Mouse (Mus musculus): ENCODE data around the gene Eno3. TPM values are rescaled to one million over a fixed set of nuclear protein-coding genes. Genes with fewer than 3 reads are reported as not detected.

The Eno3 gene
- polyA plus RNA-seq, 1 experiment from 2014 or later, result 468 TPM

GRCm38 (mm10) chr11:70644564-70645103 lies 12.4 kb upstream of the Eno3 start:
- Histone ChIP-seq H3K4me3 (ENCODE audit: control insufficient read depth in 1 of 2, insufficient read depth in 1 of 2, low read depth in 1 of 2, low read length in 2 of 2) (no peak overlapping the region), H3K27me3 (ENCODE audit: control insufficient read depth, insufficient read depth, low read length) (no peaks in the 10 kb centered on the region), H3K9me3 (ENCODE audit: control insufficient read depth, low read length) (no peaks in the 10 kb centered on the region), H3K36me3 (ENCODE audit: control insufficient read depth, insufficient read depth, low read length) (peaks cover 48% of the 10 kb centered on the region), H3K4me2 (ENCODE audit: low read length) (no peak overlapping the region), H3K27ac (replicated peaks in 1 of 2; ENCODE audit: control insufficient read depth in 1 of 2, insufficient read depth in 1 of 2, low read depth in 2 of 2, low read length in 2 of 2) (no peak overlapping the region), H3K9ac (ENCODE audit: low read length) (no peak overlapping the region), H3K4me1 (ENCODE audit: control insufficient read depth in 2 of 2, insufficient read depth in 2 of 2, low read length in 2 of 2) (peaks cover 10 to 22% of the 10 kb centered on the region in 2 experiments)
- 93% methylated on average over 8 of the region's 8 CpGs for WGBS
- ATAC-seq (ENCODE audit: insufficient number of reproducible peaks, insufficient read depth, low FRiP score, low read depth), result no peak

DNA sequence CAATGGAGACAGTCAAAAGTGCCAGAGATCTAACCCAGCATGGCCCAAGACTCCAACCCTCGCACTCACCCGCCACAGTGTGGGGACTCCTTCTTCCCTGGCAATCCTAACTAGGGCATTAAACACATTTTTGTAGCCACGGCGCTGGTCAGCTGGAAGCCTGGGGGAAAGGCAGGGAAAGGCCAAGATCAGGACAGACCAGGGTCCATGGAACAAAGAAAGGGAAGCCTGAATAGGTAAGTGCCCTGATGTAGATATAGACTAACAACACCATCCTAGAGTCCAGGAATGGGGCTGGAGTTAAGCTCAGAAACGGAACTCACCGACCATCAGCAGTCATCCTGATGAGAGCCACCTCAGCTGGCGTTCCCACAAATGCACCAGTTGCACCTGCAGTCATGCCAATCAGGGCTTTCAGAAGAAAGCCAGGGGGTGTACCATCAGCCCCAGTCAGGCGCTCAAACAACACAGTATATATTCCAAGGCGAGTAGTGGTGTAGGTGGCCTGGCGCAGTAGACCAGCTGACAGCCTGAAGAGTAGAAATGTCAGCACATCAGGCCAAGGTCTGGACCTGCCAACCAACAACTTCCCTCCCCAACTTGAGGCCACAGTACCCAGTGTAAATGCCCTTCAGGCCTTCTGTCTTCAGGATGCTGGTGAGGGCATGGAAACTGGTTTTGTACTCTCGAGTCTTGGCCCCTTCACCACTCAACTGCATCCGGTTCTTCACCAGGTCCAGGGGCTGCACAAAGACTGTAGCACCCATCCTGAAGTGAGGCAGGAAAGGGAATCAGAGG lies 11.3 kb upstream of the Eno3 start:
- 71% methylated on average over 12 of the region's 12 CpGs for WGBS
- H3K27me3 ChIP-seq (ENCODE audit: control insufficient read depth, insufficient read depth, low read length), result no peaks in the 10 kb centered on the region
- peak overlapping the region; percentile 99 for H3K9ac ChIP-seq (ENCODE audit: low read length)
- no peak for ATAC-seq (ENCODE audit: insufficient number of reproducible peaks, insufficient read depth, low FRiP score, low read depth)
- H3K4me1 ChIP-seq (ENCODE audit: control insufficient read depth in 2 of 2, insufficient read depth in 2 of 2, low read length in 2 of 2), result peaks cover 10 to 31% of the 10 kb centered on the region in 2 experiments
- H3K4me2 ChIP-seq (ENCODE audit: low read length), result peak overlapping the region; percentile 90
- H3K4me3 ChIP-seq (ENCODE audit: control insufficient read depth in 1 of 2, insufficient read depth in 1 of 2, low read depth in 1 of 2, low read length in 2 of 2), result peak overlapping the region; percentile 66 to 95
- H3K27ac ChIP-seq (replicated peaks in 1 of 2; ENCODE audit: control insufficient read depth in 1 of 2, insufficient read depth in 1 of 2, low read depth in 2 of 2, low read length in 2 of 2), result peak overlapping the region; percentile 96 to 97
- H3K9me3 ChIP-seq (ENCODE audit: control insufficient read depth, low read length), result no peaks in the 10 kb centered on the region
- peaks cover 59% of the 10 kb centered on the region for H3K36me3 ChIP-seq (ENCODE audit: control insufficient read depth, insufficient read depth, low read length)

- Histone ChIP-seq H3K27me3 (ENCODE audit: control insufficient read depth, insufficient read depth, low read length) (no peaks in the 10 kb centered on the region), H3K4me2 (ENCODE audit: low read length) (peak overlapping the region; percentile 90), H3K27ac (replicated peaks in 1 of 2; ENCODE audit: control insufficient read depth in 1 of 2, insufficient read depth in 1 of 2, low read depth in 2 of 2, low read length in 2 of 2) (peak overlapping the region; percentile 96 to 97), H3K36me3 (ENCODE audit: control insufficient read depth, insufficient read depth, low read length) (peaks cover 64% of the 10 kb centered on the region), H3K4me3 (ENCODE audit: control insufficient read depth in 1 of 2, insufficient read depth in 1 of 2, low read depth in 1 of 2, low read length in 2 of 2) (peak overlapping the region; percentile 66 to 95), H3K9ac (ENCODE audit: low read length) (peak overlapping the region; percentile 99), H3K9me3 (ENCODE audit: control insufficient read depth, low read length) (no peaks in the 10 kb centered on the region), H3K4me1 (ENCODE audit: control insufficient read depth in 2 of 2, insufficient read depth in 2 of 2, low read length in 2 of 2) (peaks cover 13 to 36% of the 10 kb centered on the region in 2 experiments)
- ATAC-seq (ENCODE audit: insufficient number of reproducible peaks, insufficient read depth, low FRiP score, low read depth), result no peak
- WGBS, result 22% methylated on average over 3 of the region's 3 CpGs
These were observed 10.8 kb upstream of the Eno3 start for GRCm38 (mm10) chr11:70646259-70646555.

GRCm38 (mm10) chr11:70646691-70647650 lies 10.0 kb upstream of the Eno3 start, which contains the start of the genes Rnf167 and Slc25a11:
Rnf167 (plus strand) TSS chr11:70647235.
Slc25a11 (minus strand) TSS chr11:70647479.
- H3K27me3 ChIP-seq (ENCODE audit: control insufficient read depth, insufficient read depth, low read length), result no peaks in the 10 kb centered on the region
- peak within 1 kb of the TSS; percentile 66 to 95 for H3K4me3 ChIP-seq (ENCODE audit: control insufficient read depth in 1 of 2, insufficient read depth in 1 of 2, low read depth in 1 of 2, low read length in 2 of 2)
- H3K4me1 ChIP-seq (ENCODE audit: control insufficient read depth in 2 of 2, insufficient read depth in 2 of 2, low read length in 2 of 2), result peaks cover 14 to 42% of the 10 kb centered on the region in 2 experiments
- no peaks in the 10 kb centered on the region for H3K9me3 ChIP-seq (ENCODE audit: control insufficient read depth, low read length)
- H3K36me3 ChIP-seq (ENCODE audit: control insufficient read depth, insufficient read depth, low read length), result peaks cover 72% of the 10 kb centered on the region
- under 1% methylated on average over 63 of the region's 63 CpGs for WGBS
- H3K9ac ChIP-seq (ENCODE audit: low read length), result peak within 1 kb of the TSS; percentile 99
- H3K4me2 ChIP-seq (ENCODE audit: low read length), result peak within 1 kb of the TSS; percentile 99
- H3K27ac ChIP-seq (replicated peaks in 1 of 2; ENCODE audit: control insufficient read depth in 1 of 2, insufficient read depth in 1 of 2, low read depth in 2 of 2, low read length in 2 of 2), result peak within 1 kb of the TSS; percentile 96 to 97
- peak; percentile 85 for ATAC-seq (ENCODE audit: insufficient number of reproducible peaks, insufficient read depth, low FRiP score, low read depth)

DNA sequence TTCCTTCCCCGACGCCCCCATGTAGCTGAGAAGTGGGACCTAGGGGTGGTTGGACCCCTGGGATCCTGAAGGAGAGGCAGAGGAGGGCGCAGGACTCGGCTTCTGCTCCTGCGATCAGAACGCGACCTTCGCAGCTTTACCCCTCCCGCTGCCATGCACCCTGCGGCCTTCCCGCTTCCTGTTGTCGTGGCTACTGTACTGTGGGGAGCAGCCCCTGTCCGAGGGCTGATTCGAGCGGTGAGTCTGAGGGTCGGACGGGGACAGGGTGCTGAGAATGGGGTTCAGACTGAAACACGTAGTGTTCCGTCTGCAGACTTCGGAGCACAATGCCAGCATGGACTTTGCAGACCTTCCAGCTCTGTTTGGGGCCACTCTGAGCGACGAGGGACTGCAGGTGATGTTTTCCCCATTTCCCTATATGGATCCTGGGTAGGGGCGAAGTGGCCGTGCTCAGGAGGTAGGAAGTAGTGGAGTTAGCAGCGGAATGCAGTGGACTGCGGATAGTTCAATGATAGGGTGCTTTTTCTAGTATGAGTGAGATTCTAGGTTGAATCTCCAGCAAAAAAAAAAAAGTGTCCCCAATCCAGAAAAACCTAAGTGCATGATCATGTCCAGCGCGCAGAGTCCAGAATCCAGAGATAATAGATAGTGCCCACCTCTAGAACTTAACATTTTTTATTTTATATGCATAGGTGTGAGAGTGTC lies 9.1 kb upstream of the Eno3 start:
- peak overlapping the region; percentile 83 for H3K9ac ChIP-seq (ENCODE audit: low read length)
- H3K4me2 ChIP-seq (ENCODE audit: low read length), result peak overlapping the region; percentile 99
- no peaks in the 10 kb centered on the region for H3K27me3 ChIP-seq (ENCODE audit: control insufficient read depth, insufficient read depth, low read length)
- H3K9me3 ChIP-seq (ENCODE audit: control insufficient read depth, low read length), result no peaks in the 10 kb centered on the region
- H3K27ac ChIP-seq (replicated peaks in 1 of 2; ENCODE audit: control insufficient read depth in 1 of 2, insufficient read depth in 1 of 2, low read depth in 2 of 2, low read length in 2 of 2), result peak overlapping the region; percentile 92 to 97
- ATAC-seq (ENCODE audit: insufficient number of reproducible peaks, insufficient read depth, low FRiP score, low read depth), result no peak
- peaks cover 20 to 51% of the 10 kb centered on the region in 2 experiments for H3K4me1 ChIP-seq (ENCODE audit: control insufficient read depth in 2 of 2, insufficient read depth in 2 of 2, low read length in 2 of 2)
- peaks cover 76% of the 10 kb centered on the region for H3K36me3 ChIP-seq (ENCODE audit: control insufficient read depth, insufficient read depth, low read length)
- WGBS, result 3% methylated on average over 28 of the region's 28 CpGs
- H3K4me3 ChIP-seq (ENCODE audit: control insufficient read depth in 1 of 2, insufficient read depth in 1 of 2, low read depth in 1 of 2, low read length in 2 of 2), result peak overlapping the region; percentile 56 to 66

- H3K4me2 ChIP-seq (ENCODE audit: low read length), result peak overlapping the region; percentile 99
- peak overlapping the region in 1 of 2 experiments; percentile 97; a peak in 2 of 4 replicates for H3K27ac ChIP-seq (replicated peaks in 1 of 2; ENCODE audit: control insufficient read depth in 1 of 2, insufficient read depth in 1 of 2, low read depth in 2 of 2, low read length in 2 of 2)
- 73% methylated on average over 4 of the region's 4 CpGs for WGBS
- H3K4me1 ChIP-seq (ENCODE audit: control insufficient read depth in 2 of 2, insufficient read depth in 2 of 2, low read length in 2 of 2), result peaks cover 20 to 54% of the 10 kb centered on the region in 2 experiments
- peaks cover 73% of the 10 kb centered on the region for H3K36me3 ChIP-seq (ENCODE audit: control insufficient read depth, insufficient read depth, low read length)
- H3K4me3 ChIP-seq (ENCODE audit: control insufficient read depth in 1 of 2, insufficient read depth in 1 of 2, low read depth in 1 of 2, low read length in 2 of 2), result peak overlapping the region; percentile 14 to 66; a peak in 3 of 4 replicates
- peak overlapping the region; percentile 83 for H3K9ac ChIP-seq (ENCODE audit: low read length)
- no peaks in the 10 kb centered on the region for H3K9me3 ChIP-seq (ENCODE audit: control insufficient read depth, low read length)
- ATAC-seq (ENCODE audit: insufficient number of reproducible peaks, insufficient read depth, low FRiP score, low read depth), result no peak
- H3K27me3 ChIP-seq (ENCODE audit: control insufficient read depth, insufficient read depth, low read length), result no peaks in the 10 kb centered on the region
These were observed 8.5 kb upstream of the Eno3 start for GRCm38 (mm10) chr11:70648512-70648911.
